Mouse (Mus musculus) kidney, postnatal 36 days (tissue): ENCODE measurements around the gene Dcun1d2.

Experiments
- DNase-seq, 2 experiments: peaks; one replicate each; pipeline ENCODE4 v3.0.0; 2021 to 2022; ENCODE audit warnings: mixed read lengths in 2 of 2

Dcun1d2 gene

DNA sequence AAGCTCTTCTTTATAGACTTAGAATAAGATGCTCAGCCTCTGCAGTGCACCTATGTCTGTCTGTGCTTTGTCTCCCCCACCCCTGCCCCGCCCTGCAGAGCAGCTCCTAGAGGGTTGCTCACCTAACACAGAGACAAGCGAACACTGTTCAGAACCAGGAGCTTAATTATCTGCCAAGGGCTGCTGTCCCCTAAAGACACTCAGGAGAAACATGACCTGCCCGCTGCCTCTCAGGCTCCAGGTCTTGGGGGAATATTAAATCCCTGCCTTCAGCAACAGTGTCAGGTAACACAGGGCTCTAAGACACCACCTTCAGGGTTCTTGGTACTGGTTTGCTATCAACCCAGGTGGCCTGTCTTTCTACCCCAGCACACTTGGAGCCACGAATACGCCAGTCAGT is 34.5 kb downstream of the Dcun1d2 start:
- DNase-seq, result no peak

DNA sequence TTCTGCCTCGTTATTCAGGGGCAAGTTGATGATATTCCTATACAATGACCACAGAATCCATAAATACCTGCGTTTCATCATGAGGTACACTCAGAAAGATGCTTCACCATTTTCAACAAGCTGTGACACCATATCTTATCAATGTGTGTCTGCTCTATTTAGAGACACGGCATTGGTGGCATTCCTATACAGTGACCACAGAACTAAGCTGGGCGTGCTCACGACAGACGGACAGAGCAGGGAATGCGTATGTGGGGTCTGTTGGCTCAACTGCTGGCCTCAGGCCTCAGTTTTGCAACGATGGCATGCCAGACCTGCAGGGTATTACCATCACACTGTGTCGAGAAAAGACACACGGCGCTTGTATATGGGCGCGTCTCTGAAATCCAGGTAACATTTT is 35.1 kb downstream of the Dcun1d2 start:
- DNase-seq, result no peak

DNA sequence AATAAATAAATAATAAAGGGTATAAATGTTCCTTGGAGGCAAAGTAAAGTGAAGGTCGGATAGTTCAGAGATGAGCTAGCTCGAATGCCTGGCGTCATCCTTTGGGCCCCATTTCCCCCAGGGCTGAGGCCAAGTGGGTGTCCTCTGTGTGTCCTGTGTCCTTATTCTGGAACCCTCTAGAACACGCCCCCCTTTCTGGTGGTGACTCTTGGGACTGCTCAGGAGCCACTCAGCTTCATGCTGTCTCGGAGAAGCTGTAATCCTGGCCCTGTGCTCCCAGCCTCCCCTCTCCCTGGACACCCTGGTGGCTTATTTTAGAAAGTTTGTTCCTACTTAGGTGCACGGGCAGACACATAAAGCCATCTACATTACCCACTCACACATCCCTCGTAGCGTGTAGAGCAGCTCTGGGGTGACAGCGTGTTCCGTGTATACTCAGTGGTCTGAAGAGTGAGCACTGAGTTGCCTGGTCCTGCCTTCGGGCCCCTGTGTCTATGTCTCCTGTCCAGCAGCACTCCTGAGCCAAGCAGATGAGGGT is 43.5 kb downstream of the Dcun1d2 start:
- no peak for DNase-seq

DNA sequence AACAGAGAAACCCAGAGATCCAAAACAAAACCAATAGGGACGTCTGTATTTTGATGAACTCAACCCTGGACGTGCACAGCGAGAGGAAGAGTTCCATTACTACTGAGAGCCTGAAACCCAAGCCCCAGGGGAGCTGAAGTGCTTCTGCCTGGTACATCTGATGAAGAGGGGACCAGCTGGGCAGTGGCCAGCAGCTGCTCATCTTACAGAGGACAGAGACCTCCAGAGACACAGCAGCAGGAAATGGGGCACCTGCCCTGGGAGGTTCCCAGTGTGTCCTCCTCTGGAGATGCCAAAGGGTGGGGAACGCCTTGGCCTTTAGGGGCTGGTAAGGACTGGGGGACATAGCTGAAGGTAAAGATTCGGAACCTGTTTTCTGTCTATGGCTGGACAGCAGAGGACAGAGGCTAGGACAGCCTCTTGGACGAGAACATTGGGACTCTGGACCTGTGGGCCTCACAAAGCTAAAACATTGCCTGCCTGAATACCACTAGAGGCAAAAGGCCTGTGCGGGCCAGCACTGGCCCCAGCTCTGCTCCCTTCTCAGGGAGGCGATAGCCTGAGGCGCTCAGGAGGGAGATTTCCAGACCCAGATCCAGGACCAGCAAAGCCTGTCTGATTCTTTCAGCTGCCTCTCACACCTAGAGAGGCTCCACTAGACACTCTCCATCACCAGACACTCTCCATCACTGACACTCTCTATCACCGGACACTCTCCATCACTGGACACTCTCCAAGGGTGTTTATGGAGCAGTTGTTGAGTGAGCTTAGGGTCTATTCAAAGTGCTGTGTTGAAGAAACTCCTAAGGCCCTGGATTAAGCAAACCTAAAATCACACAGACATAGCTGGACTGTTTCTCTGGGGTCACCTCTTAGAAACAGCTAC is 44.7 kb downstream of the Dcun1d2 start:
- no peak for DNase-seq

DNA sequence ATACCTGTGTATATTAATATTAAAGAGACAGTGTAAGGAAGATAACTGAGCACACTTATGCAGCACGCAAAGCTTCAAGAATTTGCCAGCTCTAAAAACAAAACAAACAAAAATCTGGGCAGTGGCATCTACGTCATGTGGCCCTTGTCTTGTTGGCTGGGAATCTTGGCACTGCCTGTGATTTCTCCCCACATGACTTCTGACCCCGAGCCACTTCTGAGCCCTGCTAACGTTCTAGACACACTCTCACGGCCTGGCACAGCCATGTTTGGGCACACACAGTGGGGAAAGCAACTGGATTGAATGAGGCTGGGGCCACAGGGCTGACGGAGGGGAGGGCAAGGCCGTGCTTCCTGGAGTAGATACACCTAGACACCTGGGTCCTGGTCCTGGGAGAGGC is 47.2 kb downstream of the Dcun1d2 start:
- peak; percentile 60 to 62 for DNase-seq

DNA sequence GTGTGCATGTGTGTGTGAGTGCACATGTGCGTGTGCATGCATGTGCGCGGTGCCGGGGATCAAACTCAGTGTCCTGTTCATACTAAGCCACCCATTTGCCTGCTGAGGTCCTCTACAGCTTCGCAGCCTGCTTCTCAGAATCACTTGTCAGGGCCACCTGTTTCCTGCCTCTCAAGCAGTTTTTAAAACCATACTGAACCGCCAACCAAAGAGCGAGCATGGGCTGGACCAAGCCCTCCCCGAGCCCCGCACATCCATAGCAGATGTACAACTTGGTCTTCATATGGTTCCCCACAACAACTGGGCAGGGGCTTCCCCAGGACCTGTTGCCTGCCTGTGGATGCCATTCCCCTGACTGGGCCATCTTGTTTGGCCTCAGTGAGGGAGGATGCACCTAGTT is 47.9 kb downstream of the Dcun1d2 start:
- no peak for DNase-seq

DNA sequence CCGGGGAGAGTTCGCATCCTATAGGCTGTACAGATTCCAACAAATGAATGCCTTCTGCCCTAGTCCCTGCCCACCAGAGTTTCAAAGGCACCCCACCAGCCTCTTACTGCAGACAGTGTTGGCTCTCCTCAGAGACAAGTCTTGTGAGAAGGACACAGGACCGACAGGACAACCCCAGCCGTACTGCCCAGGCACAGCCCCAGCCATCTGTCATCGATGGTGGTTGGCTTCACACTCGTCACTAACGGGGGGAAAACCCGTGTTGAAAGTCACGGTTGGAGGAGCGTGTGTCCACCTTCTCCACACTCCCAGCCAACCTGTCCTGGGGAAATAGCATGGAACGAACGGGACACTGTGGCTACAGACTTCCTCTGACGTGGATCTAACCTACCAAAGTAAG is 53.1 kb downstream of the Dcun1d2 start:
- no peak for DNase-seq

DNA sequence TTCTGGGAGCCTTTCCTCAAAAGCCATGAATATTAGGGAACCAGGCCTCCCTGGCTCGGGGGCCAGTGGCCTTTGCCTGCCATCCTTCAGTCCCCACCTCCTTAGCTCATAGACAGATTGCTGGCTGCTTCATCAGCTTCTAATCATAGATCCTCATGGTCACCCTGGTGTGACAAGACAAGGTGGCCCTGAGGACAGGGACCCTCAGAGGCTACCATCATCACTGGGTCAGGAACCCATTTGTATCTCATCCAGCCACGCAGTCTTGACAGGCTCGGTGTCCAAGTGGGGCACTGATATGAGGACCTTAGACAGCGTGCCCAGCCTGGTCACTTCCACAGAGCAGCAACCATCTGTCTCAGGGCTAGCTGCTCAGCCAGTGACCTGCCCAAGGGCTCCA is 57.5 kb downstream of the Dcun1d2 start:
- DNase-seq, result no peak

DNA sequence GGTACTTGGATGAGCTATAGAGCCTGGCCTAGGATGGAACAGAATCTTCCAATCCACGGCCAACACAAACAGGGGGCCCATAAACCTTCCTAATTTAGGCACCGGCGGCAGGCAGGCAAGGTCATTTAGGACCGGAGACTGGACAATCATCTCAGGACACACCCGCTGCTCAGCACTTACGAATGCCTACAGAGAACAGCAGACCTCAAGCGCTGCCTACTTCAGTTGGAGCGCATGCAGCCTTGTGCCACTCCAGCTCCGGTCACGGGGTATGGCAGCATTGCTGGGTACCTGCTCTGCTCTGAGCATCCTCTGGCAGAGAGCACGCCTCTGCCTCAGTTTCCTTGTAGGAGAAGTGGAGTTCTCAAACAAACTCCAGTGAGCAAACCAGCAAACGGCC is 58.1 kb downstream of the Dcun1d2 start:
- no peak for DNase-seq

DNA sequence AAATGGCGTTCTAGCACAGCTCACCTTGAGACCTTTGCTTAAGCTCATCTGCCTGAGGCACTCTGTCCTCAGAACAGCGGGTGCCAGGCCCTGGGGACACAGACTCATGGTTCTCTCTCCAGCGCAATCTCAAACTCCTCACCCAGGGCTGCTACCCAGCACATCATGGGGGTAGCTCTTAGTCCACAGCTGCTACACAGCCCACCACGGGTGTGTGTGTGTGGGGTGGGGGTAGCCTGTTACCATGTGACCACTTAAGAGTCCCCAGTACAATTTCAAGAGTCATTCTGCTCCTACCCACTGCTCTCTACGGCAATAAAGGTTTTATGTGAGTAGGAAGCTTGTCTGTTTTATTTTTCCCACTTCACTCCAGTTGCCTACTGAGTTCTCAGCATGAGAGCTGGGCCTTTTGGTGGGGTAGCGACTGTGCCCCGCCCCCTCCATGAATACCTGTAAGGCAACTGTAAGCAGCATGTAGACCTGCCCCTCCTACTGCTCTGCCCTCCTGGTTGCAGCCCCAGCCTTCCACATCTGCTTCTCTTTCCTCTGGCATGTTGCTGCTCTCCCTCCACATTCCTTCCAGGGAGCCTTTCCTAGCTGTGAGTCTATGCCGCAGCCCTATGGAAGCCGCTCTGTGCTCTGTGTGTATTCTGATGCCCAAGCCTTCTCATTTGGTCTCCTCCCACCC is 58.9 kb downstream of the Dcun1d2 start:
- DNase-seq, result no peak

DNA sequence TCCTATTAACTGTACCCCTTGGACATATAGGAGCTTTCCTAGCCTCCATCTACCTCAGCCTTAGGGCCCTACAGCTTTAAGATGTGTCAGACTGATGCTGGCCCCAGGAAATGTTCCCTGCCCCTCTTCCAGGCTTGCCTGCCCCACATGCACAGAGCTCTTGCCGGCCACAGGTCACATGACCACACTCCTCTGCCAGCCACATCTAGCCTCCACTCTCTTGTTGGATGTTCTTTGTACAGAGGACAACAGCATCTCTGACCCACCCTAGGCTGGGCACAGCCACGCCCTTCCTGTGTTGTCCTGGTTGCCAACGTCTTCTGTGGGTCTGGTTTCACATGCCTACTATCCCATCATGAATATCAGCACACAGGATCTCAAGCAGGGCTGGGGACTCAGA is 60.7 kb downstream of the Dcun1d2 start:
- DNase-seq, result no peak

DNA sequence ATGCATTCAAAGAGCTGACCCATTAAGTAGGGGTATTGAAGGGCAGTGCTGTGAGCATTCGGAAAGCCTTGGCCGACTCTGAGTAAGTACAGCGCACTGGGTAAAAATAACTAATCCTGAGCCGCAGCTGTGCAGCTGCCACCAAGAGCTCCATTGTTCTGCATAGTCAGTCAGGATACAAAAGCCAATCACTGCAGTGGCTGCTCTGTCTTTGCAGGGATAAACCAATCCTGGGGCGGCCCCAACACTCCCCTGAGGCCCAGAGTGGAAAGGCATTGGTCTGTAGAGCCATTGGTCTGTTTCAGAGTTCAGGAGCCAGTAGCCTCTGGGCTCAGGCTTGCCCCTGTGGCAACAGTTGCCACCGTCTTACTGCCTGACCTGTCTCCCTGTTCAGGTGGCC is 61.6 kb downstream of the Dcun1d2 start:
- DNase-seq, result no peak

DNA sequence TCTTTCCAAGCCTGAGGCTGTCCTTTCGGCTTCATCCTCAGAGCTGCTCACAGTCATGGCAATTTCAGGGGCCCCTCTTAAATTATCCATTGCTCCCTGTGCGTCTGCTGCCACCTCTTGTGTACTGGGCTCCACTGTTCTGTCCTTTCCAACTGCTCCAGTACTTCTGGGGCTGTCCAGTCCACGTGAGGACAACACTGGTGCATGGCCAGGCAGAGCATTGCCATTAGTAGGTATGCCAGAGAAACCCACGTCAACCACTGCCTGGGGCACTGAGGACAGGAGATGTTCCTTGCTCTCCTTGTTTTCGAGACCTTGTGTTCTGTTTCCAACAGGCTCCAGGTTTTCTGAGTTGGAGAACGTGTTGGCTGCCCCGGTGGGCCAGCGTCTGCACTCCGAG is 63.5 kb downstream of the Dcun1d2 start:
- DNase-seq, result no peak

DNA sequence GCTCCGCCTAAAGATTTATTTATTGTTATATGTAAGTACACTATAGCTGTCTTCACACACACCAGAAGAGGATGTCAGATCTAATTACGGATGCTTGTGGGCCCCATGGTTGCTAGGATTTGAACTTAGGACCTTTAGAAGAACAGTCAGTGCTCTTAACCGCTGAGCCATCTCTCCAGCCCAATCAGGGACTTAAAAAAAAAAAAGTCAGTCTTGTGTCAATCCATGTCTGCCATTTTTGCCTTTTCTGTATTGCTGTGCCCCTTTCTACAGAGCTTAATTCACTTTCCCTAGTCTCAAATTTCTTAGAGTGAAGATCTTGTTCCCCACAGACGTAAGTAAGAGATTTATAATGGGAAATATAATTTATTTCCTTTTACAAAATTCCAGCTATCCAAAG is 69.5 kb downstream of the Dcun1d2 start:
- no peak for DNase-seq

DNA sequence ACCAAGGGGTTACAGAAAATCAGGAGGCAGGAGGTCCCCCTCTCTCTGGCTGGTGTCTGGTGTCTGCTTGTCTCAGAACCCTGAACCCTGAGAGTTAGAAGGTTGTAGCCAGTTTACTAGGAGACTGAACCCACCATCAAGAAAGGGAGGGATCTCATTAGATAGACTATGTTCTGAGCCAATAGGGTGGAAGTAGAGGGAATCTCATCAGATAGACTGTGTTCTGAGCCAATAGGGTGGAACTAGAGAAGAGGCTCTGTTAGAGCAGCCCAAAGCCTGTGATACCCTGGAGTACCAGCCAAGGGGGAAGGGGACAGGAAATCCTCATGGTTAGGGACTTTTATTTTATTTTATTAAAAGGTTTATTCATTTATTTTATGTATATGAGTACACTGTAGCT is 69.9 kb downstream of the Dcun1d2 start:
- DNase-seq, result no peak

DNA sequence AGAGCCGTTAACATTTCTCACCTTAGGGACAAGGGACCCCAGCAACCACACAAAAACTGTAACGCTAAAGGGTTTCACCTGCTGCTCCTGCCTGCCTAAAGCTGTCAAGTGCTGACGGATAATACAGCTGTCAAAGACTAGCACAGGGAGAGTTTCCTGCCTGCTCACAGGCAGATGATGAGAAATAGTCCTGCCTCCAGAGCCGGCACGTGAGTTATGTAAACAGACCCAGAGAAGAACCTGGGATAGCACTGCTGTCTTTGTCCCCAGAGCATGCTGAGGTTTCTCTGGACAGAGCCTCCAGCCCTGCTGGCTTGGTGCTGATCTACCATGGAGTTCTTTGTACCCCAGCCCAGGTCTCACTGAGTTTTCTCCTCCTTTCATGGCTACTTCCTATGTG is 70.8 kb downstream of the Dcun1d2 start:
- DNase-seq, result no peak

DNA sequence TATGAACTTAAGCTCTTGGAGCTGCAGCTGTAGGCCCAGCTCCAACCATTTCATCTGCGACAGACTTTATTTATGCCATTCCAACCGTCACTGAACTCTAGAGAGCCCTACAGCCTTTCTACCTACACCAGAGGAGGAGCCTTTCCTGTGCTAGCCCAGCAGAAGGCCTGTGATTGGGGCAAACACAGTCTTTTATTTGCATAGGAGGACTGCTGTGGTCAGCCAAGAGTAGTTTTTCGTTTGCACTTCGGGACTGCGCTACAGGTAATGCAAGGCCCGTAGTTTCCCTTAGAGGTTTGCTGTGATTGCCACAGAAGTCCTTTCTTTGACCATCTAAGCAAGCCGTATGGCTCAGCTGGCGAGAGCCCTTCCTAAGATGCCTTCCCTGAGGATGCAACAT is 71.5 kb downstream of the Dcun1d2 start:
- no peak for DNase-seq

DNA sequence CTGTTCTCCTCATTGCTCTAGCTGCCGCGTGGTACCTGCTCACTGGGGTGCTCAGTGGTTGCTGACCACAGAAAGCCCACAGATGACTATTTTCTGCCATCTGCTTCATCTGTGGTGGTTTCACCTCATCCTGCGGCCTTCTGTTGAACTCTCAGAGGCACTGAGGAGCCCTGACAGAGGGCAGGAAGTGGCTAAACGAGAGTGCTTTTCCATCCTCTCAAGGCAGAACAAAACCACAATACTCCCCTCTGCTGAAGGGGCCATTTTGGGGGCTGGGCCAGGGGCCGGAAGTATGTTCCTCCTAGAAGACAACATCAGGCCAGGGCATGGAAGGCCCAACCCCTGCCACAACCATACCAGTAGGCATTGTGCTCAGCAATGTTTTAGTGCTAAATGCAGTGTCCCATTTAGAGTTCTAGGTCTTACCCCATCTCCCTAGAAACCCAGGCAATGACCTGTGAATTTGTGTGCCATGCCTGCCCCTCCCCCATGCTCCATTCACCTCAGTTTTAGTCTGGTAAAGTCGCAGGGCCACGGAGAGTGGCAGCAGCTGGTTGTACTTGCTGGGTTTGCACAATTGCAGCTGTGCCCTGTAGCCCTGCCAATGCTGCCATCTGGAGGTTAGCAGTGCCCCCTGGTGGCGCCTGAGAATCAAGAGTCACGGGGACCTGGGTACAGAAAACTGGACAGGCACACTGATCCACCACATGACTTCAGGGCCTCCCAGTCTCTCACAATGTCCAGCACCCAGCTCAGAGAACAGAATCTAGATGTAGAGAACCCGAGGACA is 74.3 kb downstream of the Dcun1d2 start:
- peak; percentile 90 to 96 for DNase-seq

DNA sequence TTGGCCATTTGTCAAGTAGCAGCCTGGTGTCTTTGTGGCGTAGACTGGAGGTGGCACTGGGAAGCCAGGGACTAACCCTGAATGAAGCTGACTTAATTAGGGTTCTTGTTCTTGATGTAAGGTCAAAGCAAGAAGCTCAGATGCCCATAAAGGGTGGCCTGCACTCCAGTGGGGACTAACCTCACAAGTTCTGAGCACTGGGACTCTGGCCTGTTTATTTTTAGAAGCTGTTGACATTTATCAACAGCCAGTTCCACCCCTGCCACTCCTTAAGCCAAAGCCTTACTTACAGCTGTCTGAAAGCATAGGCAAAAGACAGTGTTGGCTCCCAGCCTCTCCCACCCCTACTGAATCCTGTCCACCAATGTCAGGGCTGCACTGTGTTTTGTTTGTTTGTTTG is 78.2 kb downstream of the Dcun1d2 start:
- DNase-seq, result no peak

DNA sequence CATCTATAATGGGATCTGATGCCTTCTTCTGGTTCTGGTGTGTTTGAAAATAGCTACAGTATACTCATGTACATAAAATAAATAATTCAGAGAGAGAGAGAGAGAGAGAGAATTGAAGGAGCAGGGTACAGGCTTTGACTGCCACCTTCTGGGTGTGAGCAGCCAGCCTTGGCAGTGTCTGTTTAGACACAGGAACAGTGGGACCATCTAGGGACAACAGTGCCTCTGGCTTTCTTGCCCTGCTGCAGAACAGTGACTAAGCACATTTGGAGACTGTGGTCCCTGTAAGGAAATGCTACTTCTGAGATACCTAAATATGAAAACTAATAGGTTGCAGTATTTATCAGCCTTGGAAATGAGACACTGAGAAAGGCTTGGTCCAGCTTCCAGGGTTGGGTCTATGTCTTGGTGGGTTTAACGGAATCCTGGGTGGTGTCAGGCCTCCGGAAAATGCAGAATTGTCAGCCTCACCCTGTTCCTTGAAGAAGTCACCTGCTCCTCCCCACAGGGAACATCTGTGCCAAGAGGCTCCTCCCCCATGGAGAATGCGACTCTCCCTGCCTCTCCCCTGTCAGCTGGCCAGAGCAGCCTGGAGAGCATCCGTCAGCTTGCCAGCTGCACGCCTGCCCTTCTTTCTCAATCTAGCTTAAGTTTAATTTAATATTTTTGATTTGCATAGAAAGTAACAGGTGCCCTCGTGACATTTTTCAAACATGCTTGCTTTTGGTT is 79.1 kb downstream of the Dcun1d2 start:
- peak; percentile 49 to 56 for DNase-seq

DNA sequence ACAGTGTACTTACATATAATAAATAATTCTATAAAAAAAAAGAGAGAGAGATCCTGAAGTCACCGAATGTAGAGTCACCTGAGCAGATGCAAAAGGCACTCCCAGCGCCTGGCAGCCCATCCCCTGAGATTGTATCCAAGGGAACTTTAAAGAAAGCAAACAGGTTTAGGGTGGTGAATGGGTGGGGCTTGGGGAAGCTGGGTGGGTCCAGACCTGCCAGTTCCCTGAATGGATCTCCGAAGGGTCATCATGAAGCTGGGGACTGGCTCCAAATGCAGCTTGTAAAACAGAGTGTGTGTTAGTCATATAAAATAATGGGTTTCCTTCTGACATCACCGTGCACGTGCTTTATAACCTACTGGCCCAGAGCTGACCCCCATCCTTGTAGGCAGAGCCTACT is 81.6 kb downstream of the Dcun1d2 start:
- DNase-seq, result no peak
